Mouse (Mus musculus) midbrain, postnatal 0 days (tissue): ENCODE data around the gene Ptpn20. TPM values are rescaled to one million over a fixed set of nuclear protein-coding genes. Genes with fewer than 3 reads are reported as not detected.

Source experiments
- ATAC-seq: fragments of 200-750 bp; cut with Nextera tagmentation; 2 replicates; pipeline ENCODE4 v1.8.0; 2017; ENCODE audit warnings: moderate number of reproducible peaks, mild to moderate bottlenecking, moderate TSS enrichment, moderate library complexity; ENCODE audit not compliant: low FRiP score
- DNase-seq: peaks from one replicate; pipeline ENCODE4 v3.0.0-alpha.2; 2015; ENCODE audit warnings: low spot score
- H3K27ac ChIP-seq: fragments of 300-500 bp; sonication (generic); 2 replicates; pipeline ENCODE4 v1.5.1; 2014; ENCODE audit warnings: low read depth, mild to moderate bottlenecking, low read length, mixed read lengths
- H3K27me3 ChIP-seq: fragments of 300-500 bp; sonication (generic); 2 replicates; pipeline ENCODE4 v1.6.1; 2014; ENCODE audit warnings: low read length, control low read depth, mixed read lengths; ENCODE audit not compliant: insufficient read depth
- H3K36me3 ChIP-seq: fragments of 300-500 bp; sonication (generic); 2 replicates; pipeline ENCODE4 v1.6.1; 2014; ENCODE audit warnings: low read length, control low read depth, mixed read lengths; ENCODE audit not compliant: insufficient read depth
- H3K4me1 ChIP-seq: fragments of 300-500 bp; sonication (generic); 2 replicates; pipeline ENCODE4 v1.6.1; 2014; ENCODE audit warnings: mild to moderate bottlenecking, control low read depth, antibody characterized with exemption, low read length, mixed read lengths; ENCODE audit not compliant: insufficient read depth
- H3K4me2 ChIP-seq: fragments of 300-500 bp; sonication (generic); 2 replicates; pipeline ENCODE4 v1.6.1; 2014; ENCODE audit warnings: low read depth, mild to moderate bottlenecking, low read length, mixed read lengths; ENCODE audit not compliant: poor library complexity, severe bottlenecking
- H3K4me3 ChIP-seq: fragments of 300-500 bp; sonication (generic); 2 replicates; pipeline ENCODE4 v1.5.1; 2014; ENCODE audit warnings: low read depth, mild to moderate bottlenecking, low read length, moderate library complexity
- H3K9ac ChIP-seq: fragments of 300-500 bp; sonication (generic); replicated peaks from 2 replicates; pipeline ENCODE4 v1.6.1; 2014; ENCODE audit warnings: mild to moderate bottlenecking, low read length, moderate library complexity, mixed read lengths; ENCODE audit not compliant: poor library complexity, severe bottlenecking
- H3K9me3 ChIP-seq: fragments of 300-500 bp; sonication (generic); 2 replicates; pipeline ENCODE4 v1.6.1; 2016; ENCODE audit warnings: low read length, control low read depth
- CTCF ChIP-seq: IDR thresholded peaks from 2 replicates; pipeline ENCODE4 v1.5.1; 2016; ENCODE audit warnings: antibody characterized with exemption, mild to moderate bottlenecking
- WGBS: fragments of 180-500 bp; shearing (Covaris S2); extraction: QIAGEN DNeasy Blood & Tissue Kit; methylation state at CpG from one replicate; pipeline ENCODE4 v1.1.7; 2014; 5-methylcytosine and 5-hydroxymethylcytosine counted together
- polyA plus RNA-seq: library from polyadenylated mRNA; unstranded; fragments of >200 nt; fragmentation: Nextera tagmentation; extraction: Ambion mirVana; gene quantifications from 2 replicates; pipeline ENCODE4 v1.2.1, GENCODE M21; 2015
- total RNA-seq: library from RNA; depleted of rRNA; stranded (reverse); fragments of >200 nt; gene quantifications from 2 replicates; pipeline ENCODE4 v1.2.3, GENCODE M21; 2014; rRNA removed

The Ptpn20 gene
- total RNA-seq, result 1.1 and 1.2 TPM in 2 replicates
- 0.17 and 0.33 TPM in 2 replicates for polyA plus RNA-seq

DNA sequence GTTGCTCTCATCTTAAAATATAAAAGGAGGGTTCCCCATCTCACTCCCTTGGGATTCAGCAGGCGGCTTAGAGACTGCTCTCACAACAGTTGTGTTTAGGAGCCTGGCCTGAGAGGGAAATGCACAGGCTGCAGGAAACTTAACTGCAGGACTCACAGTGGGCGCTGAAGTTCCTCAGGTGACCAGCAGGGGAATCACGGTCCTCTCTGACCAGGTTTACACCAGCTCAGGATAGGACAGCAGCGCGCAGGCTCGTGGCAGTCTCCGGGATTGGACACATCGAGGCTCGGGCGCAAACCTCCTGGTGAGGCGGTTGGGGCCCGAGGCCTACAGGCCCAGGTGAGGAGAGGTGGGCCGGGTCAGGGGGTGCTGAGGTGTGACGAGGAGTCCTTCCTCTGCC is at the start of gene Ptpn20:
Gene Ptpn20 (plus strand): TSS at position 257 of the 400 bp plus-strand sequence.
- Histone ChIP-seq H3K36me3 (no peaks in the 10 kb centered on the region), H3K4me2 (no peak within 1 kb of the TSS), H3K27me3 (no peaks in the 10 kb centered on the region), H3K4me1 (no peaks in the 10 kb centered on the region), H3K27ac (no peak within 1 kb of the TSS), H3K4me3 (no peak within 1 kb of the TSS), H3K9ac (no peak within 1 kb of the TSS), H3K9me3 (no peaks in the 10 kb centered on the region)
- no peak for ATAC-seq
- 63% methylated on average over 14 of the region's 14 CpGs for WGBS
- DNase-seq, result no peak
- peak; percentile 32; the same call in 1 of the 2 replicates for TF ChIP-seq CTCF

DNA sequence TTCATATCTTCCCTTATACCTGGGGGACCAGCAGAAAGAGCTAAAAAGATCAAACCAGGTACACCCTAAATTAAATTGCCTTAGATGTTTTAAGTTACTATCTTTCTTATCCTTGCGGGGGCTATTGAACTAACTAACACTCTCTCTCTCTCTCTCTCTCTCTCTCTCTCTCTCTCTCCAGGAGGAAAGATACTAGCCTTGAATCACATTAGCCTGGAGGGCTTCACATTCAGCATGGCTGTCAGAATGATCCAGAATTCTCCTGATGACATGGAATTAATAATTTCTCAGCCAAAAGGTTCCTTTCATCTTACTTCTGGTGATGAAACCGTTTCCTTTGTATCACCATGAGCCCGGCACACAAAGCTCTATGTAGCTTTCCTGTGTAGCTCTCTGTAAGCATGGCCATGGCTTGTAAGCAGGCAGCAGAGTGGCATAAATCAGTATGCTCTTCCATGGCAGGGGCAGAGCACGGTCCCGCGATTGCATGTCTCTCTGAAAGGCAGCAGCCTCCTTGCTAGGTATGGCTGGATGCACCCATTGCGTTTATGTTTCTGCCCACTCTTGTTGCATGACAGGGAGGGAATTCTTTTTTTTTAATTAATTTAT is 49.3 kb upstream of the Ptpn20 start:
- no peaks in the 10 kb centered on the region for H3K27me3 ChIP-seq
- no peak for TF ChIP-seq CTCF
- no peaks in the 10 kb centered on the region for H3K36me3 ChIP-seq
- H3K9ac ChIP-seq, result no peak overlapping the region
- ATAC-seq (0 out of 2 replicates have a peak, but pooled peaks have one; percentile 54), DNase-seq (no peak)
- no peaks in the 10 kb centered on the region for H3K9me3 ChIP-seq
- no peak overlapping the region for H3K4me3 ChIP-seq
- WGBS, result 46% methylated on average over 7 of the region's 7 CpGs
- no peak overlapping the region for H3K4me2 ChIP-seq
- H3K27ac ChIP-seq, result peak overlapping the region; percentile 21
- H3K4me1 ChIP-seq, result no peaks in the 10 kb centered on the region

DNA sequence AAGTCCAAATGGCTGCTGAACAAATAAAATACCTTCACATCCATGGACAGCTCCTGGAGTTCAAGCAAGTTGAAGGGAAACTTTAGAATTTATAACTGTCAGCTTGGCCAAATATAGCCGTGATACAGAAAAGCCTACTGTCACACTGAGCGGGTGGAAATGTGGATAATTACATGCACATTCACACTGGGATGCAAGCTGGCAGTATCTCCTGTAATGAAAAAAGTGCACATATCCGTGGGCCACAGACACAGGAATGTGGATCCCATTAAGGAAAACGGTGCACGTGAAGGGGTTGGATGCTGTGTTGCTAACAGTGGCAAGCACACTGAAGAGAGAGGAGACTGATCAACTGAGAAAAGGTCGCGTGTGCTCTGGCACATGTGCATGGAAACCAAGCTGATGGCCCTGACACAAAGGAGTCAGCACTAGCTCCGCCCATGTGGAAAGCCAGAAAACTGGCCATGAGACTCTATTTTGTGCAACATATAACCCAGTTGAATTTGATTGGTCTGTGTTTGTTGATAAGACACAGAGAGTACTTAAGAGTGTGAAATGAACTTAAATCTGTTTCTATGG is 43.4 kb upstream of the Ptpn20 start:
- H3K27ac ChIP-seq, result no peak overlapping the region
- H3K9me3 ChIP-seq, result no peaks in the 10 kb centered on the region
- no peak overlapping the region for H3K4me2 ChIP-seq
- ATAC-seq (no peak), DNase-seq (peak; percentile 9)
- no peaks in the 10 kb centered on the region for H3K27me3 ChIP-seq
- no peaks in the 10 kb centered on the region for H3K4me1 ChIP-seq
- H3K9ac ChIP-seq, result no peak overlapping the region
- no peak for TF ChIP-seq CTCF
- H3K4me3 ChIP-seq, result no peak overlapping the region
- WGBS, result 67% methylated on average over 8 of the region's 8 CpGs
- no peaks in the 10 kb centered on the region for H3K36me3 ChIP-seq

DNA sequence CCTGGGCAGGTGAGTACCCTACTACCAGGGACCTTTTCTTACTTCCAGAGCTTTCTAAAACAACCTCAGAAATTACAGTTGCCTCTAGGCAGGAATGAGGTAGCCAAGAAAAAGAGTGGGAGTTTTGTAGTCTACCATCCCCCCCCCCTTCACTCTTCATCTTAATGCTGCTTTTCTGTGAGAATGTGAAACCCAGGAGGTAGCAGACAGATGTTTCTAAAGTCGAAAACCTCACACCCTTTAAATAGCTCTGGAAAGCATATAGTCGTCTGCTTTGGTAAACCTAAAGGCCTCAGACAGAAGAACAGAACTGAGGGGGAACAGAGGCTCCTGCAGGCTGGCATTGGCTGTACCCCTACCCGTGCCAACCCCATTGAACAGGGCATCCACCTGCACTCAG is 40.4 kb upstream of the Ptpn20 start:
- Histone ChIP-seq H3K9ac (no peak overlapping the region), H3K36me3 (no peaks in the 10 kb centered on the region), H3K27me3 (no peaks in the 10 kb centered on the region), H3K27ac (no peak overlapping the region), H3K9me3 (no peaks in the 10 kb centered on the region), H3K4me2 (no peak overlapping the region), H3K4me1 (no peaks in the 10 kb centered on the region), H3K4me3 (no peak overlapping the region)
- no peak for TF ChIP-seq CTCF
- 69% methylated on average over 3 of the region's 3 CpGs for WGBS
- DNase-seq (no peak), ATAC-seq (no peak)

DNA sequence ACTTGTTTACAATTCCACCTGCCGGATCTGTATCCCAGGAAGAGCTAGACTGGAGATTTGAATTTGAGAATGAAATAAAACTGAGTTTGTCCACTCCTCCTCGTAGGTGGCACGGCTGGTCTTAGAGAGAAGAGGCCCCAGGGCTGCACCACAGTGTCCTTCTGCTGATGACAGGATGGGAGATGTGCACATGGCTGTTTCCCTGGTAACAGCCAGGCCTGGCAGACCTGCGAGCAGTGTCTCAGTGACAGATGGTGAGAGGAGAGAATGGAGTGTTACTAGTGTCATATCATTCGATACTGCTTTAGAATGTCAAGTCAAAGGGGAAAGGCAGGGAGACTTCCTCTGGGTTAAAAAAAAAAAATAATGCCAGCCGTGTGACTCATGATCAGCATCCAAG is 39.2 kb upstream of the Ptpn20 start:
- H3K36me3 ChIP-seq, result no peaks in the 10 kb centered on the region
- no peaks in the 10 kb centered on the region for H3K4me1 ChIP-seq
- H3K9me3 ChIP-seq, result no peaks in the 10 kb centered on the region
- H3K27me3 ChIP-seq, result no peaks in the 10 kb centered on the region
- H3K9ac ChIP-seq, result no peak overlapping the region
- WGBS, result 42% methylated on average over 6 of the region's 6 CpGs
- no peak overlapping the region for H3K4me2 ChIP-seq
- no peak overlapping the region for H3K4me3 ChIP-seq
- H3K27ac ChIP-seq, result peak overlapping the region; percentile 55; the same call in 1 of the 2 replicates
- peak; percentile 80 for ATAC-seq
- TF ChIP-seq CTCF, result no peak
- peak; percentile 86 for DNase-seq

DNA sequence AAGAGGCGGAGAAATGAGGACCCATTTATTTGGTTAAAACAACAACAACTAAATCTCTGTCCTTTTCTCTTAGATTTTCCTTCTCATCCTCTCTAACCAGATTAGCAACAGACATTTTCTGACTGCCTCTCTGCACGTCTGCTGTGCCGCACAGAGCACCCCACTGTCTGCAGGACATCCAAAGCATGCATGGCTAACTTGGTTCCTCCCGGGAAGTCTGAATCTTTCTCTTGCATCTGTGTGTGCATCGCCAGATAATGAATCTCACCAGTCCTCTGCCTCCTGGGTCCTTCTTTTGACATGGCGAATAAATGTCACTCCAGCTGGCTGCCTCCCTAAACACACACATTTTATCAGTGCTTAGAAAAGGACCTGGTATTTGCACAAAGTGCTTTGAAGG is 18.3 kb upstream of the Ptpn20 start:
- no peaks in the 10 kb centered on the region for H3K36me3 ChIP-seq
- H3K4me1 ChIP-seq, result no peaks in the 10 kb centered on the region
- 24% methylated on average over 6 of the region's 6 CpGs for WGBS
- DNase-seq (no peak), ATAC-seq (no peak)
- no peaks in the 10 kb centered on the region for H3K9me3 ChIP-seq
- no peak overlapping the region for H3K9ac ChIP-seq
- H3K27ac ChIP-seq, result no peak overlapping the region
- no peak for TF ChIP-seq CTCF
- no peak overlapping the region for H3K4me2 ChIP-seq
- H3K4me3 ChIP-seq, result no peak overlapping the region
- no peaks in the 10 kb centered on the region for H3K27me3 ChIP-seq
